Mouse (Mus musculus) embryo, embryonic 10 days (tissue): ENCODE measurements at regions not wholly inside any gene's neighbourhood (a gene's known extent, or its start where the extent isn't known, plus 50 kb on each side); places are given as distances from the start of the nearest gene placed in this dataset.

Source experiments
- DNase-seq: peaks from one replicate; pipeline ENCODE4 v3.0.0-alpha.2; 2015; ENCODE audit warnings: low spot score

DNA sequence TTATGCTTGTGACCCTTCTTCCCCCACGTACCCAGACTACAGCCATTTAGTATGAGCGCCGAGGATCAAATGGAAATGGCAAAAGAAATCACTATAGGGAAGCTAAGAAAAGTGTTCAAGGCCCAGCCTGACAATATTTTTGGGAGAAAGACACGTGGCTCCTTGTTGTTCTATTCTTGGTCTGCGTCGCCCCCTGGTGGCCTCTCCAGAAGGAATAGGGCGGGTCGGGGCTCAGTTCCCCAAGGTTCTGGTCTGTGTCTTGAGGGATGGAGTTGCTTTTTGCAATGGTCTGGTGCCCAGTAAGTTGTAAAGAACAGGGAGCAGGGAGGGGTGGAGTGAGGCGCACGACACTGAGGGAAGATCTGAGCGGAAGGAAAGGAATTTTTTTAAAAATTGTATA is 264.4 kb upstream of the Nfe2l3 start:
- DNase-seq = peak; percentile 92

- DNase-seq = peak; percentile 72
These were observed 263.4 kb upstream of the Nfe2l3 start for GRCm38 (mm10) chr6:51168775-51169695.

GRCm38 (mm10) chr6:51169971-51170411 is 262.5 kb upstream of the Nfe2l3 start:
- peak; percentile 56 for DNase-seq

DNA sequence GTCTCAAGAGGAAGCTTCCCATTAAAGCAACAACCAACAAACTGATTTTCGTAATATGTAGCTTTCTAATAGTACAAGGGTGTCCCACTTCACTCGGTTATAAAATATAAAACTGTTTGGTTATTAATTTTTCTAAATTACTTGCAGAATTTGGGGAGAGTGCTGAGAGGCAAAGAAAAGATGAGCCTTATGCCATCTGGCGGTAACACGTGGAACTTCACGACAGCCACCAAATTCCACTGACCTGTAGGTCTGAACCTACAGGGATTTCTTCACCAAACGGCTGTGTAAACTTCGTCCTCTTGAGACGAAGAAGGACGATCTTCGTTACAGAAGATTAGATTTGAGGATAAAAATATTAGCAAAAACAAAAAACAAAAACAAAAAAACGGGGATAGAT is 262.1 kb upstream of the Nfe2l3 start:
- peak; percentile 95 for DNase-seq

- peak; percentile 96 for DNase-seq
These were observed 261.6 kb upstream of the Nfe2l3 start for GRCm38 (mm10) chr6:51170871-51171270.

- peak; percentile 77 for DNase-seq
These were observed 260.7 kb upstream of the Nfe2l3 start for GRCm38 (mm10) chr6:51171761-51172160.

DNA sequence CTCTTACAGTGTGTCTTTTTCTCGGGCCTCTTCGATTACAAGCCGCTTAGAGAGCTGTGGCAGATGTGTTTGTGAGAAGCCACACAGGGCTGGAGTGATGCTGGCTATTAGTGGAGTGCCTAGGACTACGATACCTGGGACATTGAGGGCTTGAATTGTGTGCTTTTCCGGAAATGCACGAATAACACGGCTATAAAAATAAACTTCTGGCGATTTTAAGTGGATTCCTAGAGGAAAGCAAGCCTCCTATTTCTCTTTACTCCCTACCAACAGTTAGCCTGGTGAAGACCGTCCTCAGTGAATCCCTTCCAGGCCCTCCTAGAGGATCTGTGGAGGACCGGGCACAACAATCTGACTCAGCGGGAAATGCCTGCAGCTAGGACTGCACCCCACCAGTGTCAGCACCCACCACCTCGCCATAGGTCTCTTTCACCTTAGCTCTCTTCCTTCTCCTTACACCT is 260.1 kb upstream of the Nfe2l3 start:
- DNase-seq = peak; percentile 56

DNA sequence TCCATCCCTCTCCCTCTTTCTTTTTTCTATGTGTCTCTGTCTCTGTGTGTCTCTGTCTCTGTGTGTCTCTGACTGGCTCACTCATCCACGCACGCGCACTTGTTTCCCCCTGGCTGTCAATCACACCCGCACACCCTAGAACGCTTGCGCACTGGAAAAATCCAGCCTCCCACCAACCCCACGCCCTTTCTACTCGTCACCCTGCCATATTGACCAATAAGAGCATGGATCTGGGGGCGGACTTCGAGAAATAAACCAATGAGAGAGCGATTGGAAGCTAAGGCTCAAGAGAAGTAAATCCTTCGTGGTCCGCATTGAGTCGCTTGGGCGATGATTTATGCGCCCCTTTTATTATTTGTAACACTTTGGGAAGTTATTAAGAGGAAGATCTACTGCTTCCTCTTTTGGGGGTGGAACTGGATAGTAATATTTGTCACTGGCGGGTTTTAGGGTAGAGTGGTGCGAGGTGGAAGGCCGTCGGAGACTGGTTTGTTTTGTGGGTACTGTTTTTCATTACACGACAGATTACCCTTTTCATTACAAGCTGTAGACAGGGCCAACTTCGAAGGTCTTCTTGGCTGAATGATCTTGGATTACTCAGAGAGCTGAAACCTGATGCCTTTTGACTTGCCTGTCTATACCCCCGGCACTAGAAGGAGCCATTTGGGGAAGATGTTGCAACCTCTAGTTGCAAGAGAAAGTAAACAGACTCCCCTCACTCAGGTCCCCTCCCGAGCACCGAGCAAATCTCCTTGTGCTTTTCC is 259.4 kb upstream of the Nfe2l3 start:
- peak; percentile 97 for DNase-seq

- peak; percentile 42 for DNase-seq
These were observed 258.6 kb upstream of the Nfe2l3 start for GRCm38 (mm10) chr6:51173620-51174442.

GRCm38 (mm10) chr6:51174443-51175021 is 257.9 kb upstream of the Nfe2l3 start:
- DNase-seq = peak; percentile 26

DNA sequence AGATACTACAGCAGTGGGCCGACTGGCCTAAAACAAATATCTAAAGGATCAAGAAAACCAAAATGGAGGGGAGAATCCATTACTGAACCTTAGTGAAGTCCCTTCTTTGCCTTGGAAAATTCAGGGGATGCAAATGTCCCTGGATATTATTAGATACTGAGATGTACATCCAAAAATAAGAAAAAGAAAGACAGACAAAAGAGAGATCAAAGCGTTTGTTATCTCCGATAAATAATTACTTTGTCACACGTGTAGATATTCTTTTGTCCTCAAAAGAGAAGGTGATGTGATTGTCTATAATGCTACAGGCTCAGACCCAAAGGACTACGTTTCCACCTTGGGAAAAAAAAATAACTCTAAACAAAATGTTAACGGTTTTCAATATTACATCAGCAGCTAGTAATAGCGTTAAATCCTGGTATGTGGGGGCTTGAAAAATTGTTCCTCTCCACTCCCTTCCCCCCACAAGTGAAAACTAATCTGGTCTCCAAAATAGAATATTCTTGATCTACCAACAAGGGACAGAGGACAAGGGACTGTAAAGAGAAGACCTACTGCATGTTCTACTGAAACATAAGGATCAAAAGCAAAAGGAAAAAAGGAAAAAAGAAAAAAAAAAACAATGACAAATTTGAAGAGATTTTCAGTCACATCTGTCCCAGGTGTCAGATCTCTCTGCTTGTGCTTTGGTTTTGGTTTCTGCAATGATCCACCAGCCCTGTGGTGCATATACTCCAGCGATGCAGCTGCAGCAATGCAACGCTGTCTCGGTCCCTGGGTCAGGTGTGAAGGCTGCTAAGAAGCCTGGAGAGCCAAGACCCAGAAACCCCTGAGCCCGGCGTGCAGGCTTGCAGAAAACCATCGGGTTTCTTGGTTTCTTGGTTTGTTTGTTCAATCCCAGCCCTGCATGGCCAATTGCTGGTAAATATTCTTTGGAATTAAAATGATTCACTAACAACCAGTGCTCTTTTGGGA is 256.6 kb upstream of the Nfe2l3 start:
- DNase-seq = peak; percentile 44

DNA sequence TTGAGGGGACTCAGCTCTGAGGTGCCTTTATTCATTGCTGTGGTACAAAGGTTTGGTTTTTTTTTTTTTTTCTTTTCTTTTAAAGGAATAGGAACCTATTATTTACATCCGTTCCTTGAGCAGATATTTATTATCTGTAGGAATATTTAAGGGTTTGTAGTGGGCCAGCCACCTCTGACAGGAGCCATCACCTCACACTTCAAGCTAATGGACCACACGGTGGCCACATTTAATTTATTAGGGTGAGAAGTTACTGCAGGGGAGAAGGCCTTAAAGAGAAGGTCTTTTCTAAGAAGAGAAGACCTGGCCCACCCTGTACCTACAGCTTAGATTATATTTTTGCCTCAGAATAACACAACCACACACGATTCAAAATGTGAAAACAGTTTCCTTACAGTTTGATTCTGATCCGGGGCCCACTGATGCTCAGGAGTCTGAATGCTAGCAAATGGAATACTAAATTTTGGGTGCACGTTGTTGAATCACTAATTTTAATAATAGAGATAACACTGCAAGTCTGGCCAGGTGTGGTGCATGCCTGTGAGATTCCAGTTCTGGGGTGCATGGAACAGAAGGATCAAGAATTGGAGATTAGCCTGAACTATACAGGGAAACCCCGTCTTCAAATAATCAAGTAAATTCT is 255.6 kb upstream of the Nfe2l3 start:
- no peak for DNase-seq

DNA sequence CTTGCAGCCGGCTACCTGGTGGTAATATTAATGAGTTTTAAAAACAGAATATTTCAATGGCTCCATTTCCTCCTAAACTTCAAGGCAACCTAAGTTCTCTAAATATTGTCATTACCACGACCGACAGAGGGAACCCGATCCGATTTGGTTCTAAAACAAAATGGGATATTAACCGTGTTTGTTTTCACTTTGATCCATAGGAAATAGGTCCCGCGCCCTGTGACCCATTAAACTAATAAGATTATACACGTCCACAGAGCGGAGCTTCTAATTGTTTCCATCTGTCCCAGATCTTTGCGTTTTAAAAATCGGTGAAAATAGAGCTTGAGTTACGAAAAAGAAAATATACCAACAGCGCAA is 254.8 kb upstream of the Nfe2l3 start:
- DNase-seq = peak; percentile 55

GRCm38 (mm10) chr6:51178061-51178791 is 254.2 kb upstream of the Nfe2l3 start:
- peak; percentile 100 for DNase-seq

GRCm38 (mm10) chr6:51178799-51179398 is 253.6 kb upstream of the Nfe2l3 start:
- DNase-seq = no peak

GRCm38 (mm10) chr6:51179741-51180537 is 252.5 kb upstream of the Nfe2l3 start:
- peak; percentile 5 for DNase-seq

- peak; percentile 32 for DNase-seq
These were observed 251.3 kb upstream of the Nfe2l3 start for GRCm38 (mm10) chr6:51180881-51181875.
